9 mouse cellular contexts compared by ENCODE assay signal in the genomic region with DNA sequence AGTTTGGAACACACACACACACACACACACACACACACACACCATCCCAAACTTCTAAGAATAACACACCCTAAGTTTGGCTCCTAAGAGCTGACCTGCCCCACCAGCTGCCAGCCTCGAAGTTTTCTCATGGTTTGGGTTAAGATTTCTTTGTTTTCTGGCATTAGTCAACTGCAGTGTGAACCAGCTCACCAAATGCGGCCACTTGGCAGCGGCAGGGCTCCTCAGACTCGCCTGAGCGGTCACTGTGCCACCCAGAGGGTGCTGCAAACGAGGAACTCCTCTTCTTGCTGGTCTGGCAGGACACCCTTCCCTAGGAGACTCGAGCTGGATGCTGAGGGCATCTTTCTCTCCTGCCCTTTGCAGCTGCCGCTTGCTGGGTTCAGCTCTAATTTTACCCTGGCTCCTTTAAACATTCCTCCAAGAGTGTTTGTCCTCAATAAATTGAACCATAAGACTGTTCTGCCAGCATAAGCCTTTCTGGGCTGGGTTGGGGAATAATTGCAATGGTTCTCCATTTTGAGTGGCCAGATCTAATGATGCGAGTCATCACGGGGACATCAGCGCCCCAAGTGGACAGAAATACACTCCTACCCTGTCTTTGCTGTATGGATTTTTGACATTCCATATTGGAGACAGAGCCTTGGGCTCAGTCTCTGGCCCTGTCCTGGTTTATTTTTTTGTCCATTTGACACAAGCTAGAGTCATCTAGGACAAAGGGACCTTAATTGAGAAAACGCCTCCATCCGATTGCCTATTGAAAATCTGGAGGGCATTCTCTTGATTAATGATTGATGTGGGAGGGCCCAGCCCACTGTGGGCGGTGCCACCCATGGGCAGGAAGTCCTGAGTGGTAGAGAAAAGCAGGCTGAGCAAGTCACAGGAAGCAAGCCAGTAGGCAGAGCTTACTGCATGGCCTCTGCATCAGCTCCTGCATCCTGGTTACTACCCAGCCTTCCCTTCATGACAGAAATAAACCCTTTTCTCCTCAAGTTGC. TPM values are rescaled to one million over a fixed set of nuclear protein-coding genes. Genes with fewer than 3 reads are reported as not detected.
DNase-seq lines count a peak whose midpoint lies in the region; ATAC-seq and TF ChIP-seq lines count a peak whose summit lies in the region.
"Had no signal": no experiment of that assay in that cellular context is flagged by ENCODE, and none has a peak within 500 bp of the region (broad histone marks: within the 10 kb centered on the region; RNA-seq: fewer than 3 reads in every experiment).

No protein-coding gene starts in this region.

- no peak for TF ChIP-seq POLR2A in cerebellum, adult 2 months (IDR thresholded peaks at IDR 0.05; ENCODE audit: borderline replicate concordance, insufficient read depth, low read length)

- H3K9ac ChIP-seq in limb, embryonic 15.5 days: no peak overlapping the region
- H3K9ac ChIP-seq: liver, embryonic 13.5 days had no signal

- H3K36me3 ChIP-seq in limb, embryonic 15.5 days: 0 out of 2 replicates have a peak, but pooled peaks cover 4% of the 10 kb centered on the region
- H3K36me3 ChIP-seq in limb, embryonic 10.5 days: peaks cover 83% of the 10 kb centered on the region
- H3K36me3 ChIP-seq: liver, embryonic 13.5 days had no signal

- 44% methylated on average over 14 of the region's 14 CpGs for WGBS in cerebellum, adult 2 months
- 73% methylated on average over 14 of the region's 14 CpGs for WGBS in limb, embryonic 15.5 days
- WGBS in limb, embryonic 10.5 days: 83% methylated on average over 14 of the region's 14 CpGs

- DNase-seq in cerebellum, adult 2 months: peak in 1 of 2 experiments; percentile 52
- DNase-seq in cerebellum, postnatal 4 days (ENCODE audit: low spot score in 2 of 2): no peak
- no peak for DNase-seq in limb, embryonic 10.5 days (ENCODE audit: low spot score)
- DNase-seq in layer of hippocampus, postnatal 36 days: no peak
- DNase-seq in ovary, postnatal 14 days (ENCODE audit: low spot score): no peak
- DNase-seq: liver, embryonic 13.5 days had no signal

- no peak overlapping the region for H3K4me3 ChIP-seq in cerebellum, adult 2 months (replicated peaks; ENCODE audit: insufficient read depth, low read depth, low read length)
- no peak overlapping the region for H3K4me3 ChIP-seq in limb, embryonic 15.5 days
- H3K4me3 ChIP-seq in limb, embryonic 10.5 days: no peak overlapping the region
- H3K4me3 ChIP-seq: liver, embryonic 13.5 days had no signal

- no peaks in the 10 kb centered on the region for H3K27me3 ChIP-seq in cerebellum, adult 2 months (ENCODE audit: control insufficient read depth, insufficient read depth, low read length)
- no peaks in the 10 kb centered on the region for H3K27me3 ChIP-seq in limb, embryonic 15.5 days
- no peaks in the 10 kb centered on the region for H3K27me3 ChIP-seq in limb, embryonic 10.5 days (ENCODE audit: low read depth, poor library complexity, severe bottlenecking)
- H3K27me3 ChIP-seq: liver, embryonic 13.5 days had no signal

- H3K27ac ChIP-seq in cerebellum, adult 2 months (ENCODE audit: insufficient read depth, low read length): no peak overlapping the region
- H3K27ac ChIP-seq in limb, embryonic 15.5 days: peak overlapping the region; percentile 50; the same call in 1 of the 2 replicates
- H3K27ac ChIP-seq in limb, embryonic 10.5 days: no peak overlapping the region
- H3K27ac ChIP-seq: liver, embryonic 13.5 days had no signal

- peak; percentile 51; the same call in 1 of the 2 replicates for TF ChIP-seq CTCF in cerebellum, adult 2 months (IDR thresholded peaks at IDR 0.05; ENCODE audit: borderline replicate concordance, insufficient read depth, low read depth, low read length)

- H3K9me3 ChIP-seq in limb, embryonic 15.5 days: no peaks in the 10 kb centered on the region
- H3K9me3 ChIP-seq in limb, embryonic 10.5 days (replicated peaks): no peaks in the 10 kb centered on the region
- H3K9me3 ChIP-seq: liver, embryonic 13.5 days had no signal

- H3K4me2 ChIP-seq in limb, embryonic 15.5 days: no peak overlapping the region
- H3K4me2 ChIP-seq: liver, embryonic 13.5 days had no signal

- peaks cover 30% of the 10 kb centered on the region for H3K4me1 ChIP-seq in cerebellum, adult 2 months (ENCODE audit: control insufficient read depth, insufficient read depth, low read length)
- peaks cover 71% of the 10 kb centered on the region for H3K4me1 ChIP-seq in limb, embryonic 15.5 days
- peaks cover 49% of the 10 kb centered on the region for H3K4me1 ChIP-seq in limb, embryonic 10.5 days

- ATAC-seq in limb, embryonic 15.5 days (ENCODE audit: insufficient number of reproducible peaks, low FRiP score, low TSS enrichment, low read depth): no peak
- ATAC-seq in granulocyte monocyte progenitor cell, adult 5-6 weeks (replicated peaks; ENCODE audit: poor library complexity, severe bottlenecking): 0 out of 2 replicates have a peak, but pooled peaks have one; percentile 26
- ATAC-seq in megakaryocyte progenitor cell, adult 5-6 weeks (replicated peaks; ENCODE audit: poor library complexity): 0 out of 2 replicates have a peak, but pooled peaks have one; percentile 27

RNA-seq across cellular contexts. Expression of a gene that starts 37.7 kb away (rescaled TPM):
- 5.7 and 5.9 TPM in 2 replicates for polyA plus RNA-seq in cerebellum, adult 2 months (2012; rRNA removed)
- 36.2 and 36.3 TPM in 2 replicates for polyA plus RNA-seq in limb, embryonic 15.5 days (2015; fragmentation: Nextera tagmentation; extraction: Ambion mirVana)
- polyA plus RNA-seq in limb, embryonic 10.5 days (2016; fragmentation: Nextera tagmentation; extraction: Ambion mirVana): 34.0 and 36.0 TPM in 2 replicates
- total RNA-seq in granulocyte monocyte progenitor cell, adult 5-6 weeks (2014; fragmentation: Nextera tagmentation): 32.0 and 34.6 TPM in 2 replicates
- 16.3 and 19.0 TPM in 2 replicates for total RNA-seq in granulocyte monocyte progenitor cell, adult 5-6 weeks (2017)
- 27.0 and 28.4 TPM in 2 replicates for total RNA-seq in megakaryocyte progenitor cell, adult 5-6 weeks (2015)
- 15.9 and 17.6 TPM in 2 replicates for total RNA-seq in megakaryocyte progenitor cell, adult 5-6 weeks (2017)
- total RNA-seq in layer of hippocampus, postnatal 36 days (2021): 1 to 10 TPM; 7.4 to 8.9 TPM
